Mouse (Mus musculus) erythroid progenitor cell, adult 5-6 weeks (primary cell): ENCODE data around the gene Nrg3. TPM values are rescaled to one million over a fixed set of nuclear protein-coding genes. Genes with fewer than 3 reads are reported as not detected.

Experiments
- ATAC-seq: replicated peaks from 2 replicates; pipeline ENCODE4 v1.8.0; 2016; ENCODE audit warnings: moderate number of reproducible peaks, mild to moderate bottlenecking, moderate TSS enrichment, inconsistent platforms; ENCODE audit not compliant: poor library complexity, low FRiP score, severe bottlenecking
- total RNA-seq, 2 experiments: library from RNA; stranded (forward) in 1 of 2; stranded (reverse) in 1 of 2; fragments of 150-400 nt in 1 of 2; fragments of 186-747, 209-891 nt in 1 of 2; gene quantifications; 2 replicates each; pipeline versions ENCODE4 v1.2.3 to v1.2.4; 2015 to 2017; ENCODE audit warnings: low replicate concordance in 2 of 2

Gene Nrg3
- total RNA-seq, 2 experiments from 2014 or later, result not detected

GRCm38 (mm10) chr14:38700972-38701371, 771.9 kb downstream of the Nrg3 start:
- no peak for ATAC-seq

DNA sequence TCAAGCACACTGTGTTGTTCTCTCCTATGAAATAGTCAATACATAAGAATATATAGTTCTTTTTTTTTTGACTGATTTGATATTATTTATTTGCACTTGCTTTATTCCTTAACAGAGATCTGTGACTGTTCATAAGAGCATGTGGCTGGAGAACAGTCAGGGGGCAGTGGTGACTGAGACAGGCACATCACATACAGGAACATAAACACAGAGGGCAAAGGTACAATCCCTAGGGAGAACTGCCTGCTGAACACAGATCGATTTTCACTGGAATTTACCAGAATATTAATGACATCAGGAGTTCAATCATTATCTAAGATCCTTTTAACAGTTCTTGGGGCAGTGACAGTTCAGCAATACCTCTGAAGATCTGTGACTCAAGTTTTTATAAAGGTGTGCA, 812.9 kb downstream of the Nrg3 start:
- ATAC-seq, result no peak

GRCm38 (mm10) chr14:38637070-38637469, 835.8 kb downstream of the Nrg3 start:
- no peak for ATAC-seq

GRCm38 (mm10) chr14:38630114-38630513, 842.8 kb downstream of the Nrg3 start:
- no peak for ATAC-seq

- ATAC-seq, result no peak
Measured at GRCm38 (mm10) chr14:38629671-38630070, 843.2 kb downstream of the Nrg3 start.

DNA sequence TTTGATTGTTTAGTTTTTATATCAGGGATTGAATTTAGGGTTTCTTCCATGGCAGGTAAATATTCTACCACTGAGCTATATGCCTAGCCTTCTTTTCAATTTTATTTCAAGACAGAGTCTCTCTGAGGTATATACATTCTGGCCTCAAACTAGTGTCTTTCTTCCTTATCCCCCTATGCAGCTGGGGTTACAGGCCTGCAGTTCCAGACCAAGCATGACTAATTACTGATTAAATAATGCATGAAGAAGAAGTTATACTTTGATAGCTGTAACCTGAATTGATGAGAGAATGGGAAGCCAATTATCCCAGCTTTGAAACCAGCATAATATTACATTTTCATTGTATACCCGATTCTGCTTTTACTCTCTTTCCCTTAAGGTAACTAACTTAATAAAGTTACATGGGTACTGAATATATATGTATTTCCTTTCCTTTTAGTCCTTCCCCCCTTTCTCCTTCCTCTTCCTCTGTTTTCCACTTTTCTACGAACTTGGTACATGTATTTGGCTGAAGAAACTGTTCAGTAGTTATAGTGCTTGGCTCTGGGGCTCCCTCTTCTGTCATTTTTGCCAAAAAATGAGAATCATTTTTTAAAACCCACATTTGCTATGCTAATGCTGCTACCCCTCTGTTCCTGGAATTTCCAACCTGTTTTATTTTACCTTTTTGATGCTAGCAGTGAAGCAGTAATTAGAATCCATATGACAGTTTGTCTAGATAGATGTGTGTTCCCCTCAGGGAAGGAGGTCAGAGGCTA, 843.8 kb downstream of the Nrg3 start:
- ATAC-seq, result no peak

DNA sequence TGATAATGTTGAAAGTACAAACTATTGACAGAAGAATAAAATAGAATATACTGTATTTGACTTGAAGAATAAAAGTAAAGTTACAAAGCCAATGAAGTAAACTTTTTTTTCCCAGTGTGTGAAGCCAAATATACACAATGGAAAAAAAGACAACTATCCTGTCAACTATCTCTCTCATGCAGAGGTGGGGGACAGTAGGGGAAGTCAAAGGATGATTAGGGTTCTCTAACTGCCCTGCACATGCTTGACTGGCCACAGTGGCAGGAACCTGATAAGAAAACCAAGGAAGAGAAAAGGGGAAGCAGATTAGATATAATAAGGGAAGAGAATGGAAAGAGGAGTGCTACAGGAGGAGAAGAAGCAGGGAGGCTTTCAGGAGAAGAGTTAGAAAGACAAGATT, 855.9 kb downstream of the Nrg3 start:
- no peak for ATAC-seq

DNA sequence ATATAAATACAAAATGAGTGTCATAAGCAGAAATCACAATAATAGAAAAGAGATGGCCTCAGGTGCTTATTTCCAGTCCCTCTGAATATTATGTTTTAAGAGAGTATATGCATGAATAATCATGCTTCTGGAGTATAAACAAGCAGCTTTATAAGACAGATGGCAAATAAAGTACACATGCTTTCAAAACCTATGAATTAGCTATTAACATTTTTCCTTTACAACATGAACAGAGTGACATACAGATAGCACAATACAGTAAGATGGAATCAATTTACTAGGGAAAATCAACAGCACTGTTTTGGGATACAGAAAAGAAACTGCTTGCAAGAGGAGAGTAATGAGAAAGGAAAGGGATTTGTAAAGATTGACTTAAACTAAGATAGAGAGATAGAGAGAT, 875.2 kb downstream of the Nrg3 start:
- no peak for ATAC-seq

- ATAC-seq, result no peak
Measured at GRCm38 (mm10) chr14:38594297-38594696, 878.6 kb downstream of the Nrg3 start.

DNA sequence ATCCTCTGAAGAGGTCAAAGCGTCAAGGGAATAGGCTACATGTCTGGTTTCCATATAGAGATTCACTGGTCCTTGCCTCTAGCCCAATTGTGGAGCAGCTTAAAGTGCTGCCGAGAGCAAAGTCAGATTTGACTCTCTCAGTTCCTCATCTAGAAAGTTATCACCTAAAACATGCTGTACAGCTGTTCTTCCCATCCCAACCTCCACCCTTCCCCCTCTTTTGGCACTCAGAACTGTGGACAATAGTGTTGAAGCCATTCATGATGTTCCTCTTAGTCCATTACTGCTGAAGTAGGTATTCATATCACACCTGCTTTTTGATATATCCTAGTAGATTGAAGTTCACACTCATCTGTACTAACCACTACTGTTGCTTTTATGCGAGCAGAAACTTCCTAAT, 896.1 kb downstream of the Nrg3 start:
- ATAC-seq, result no peak

- ATAC-seq, result no peak
Measured at GRCm38 (mm10) chr14:38568184-38568583, 904.7 kb downstream of the Nrg3 start.

DNA sequence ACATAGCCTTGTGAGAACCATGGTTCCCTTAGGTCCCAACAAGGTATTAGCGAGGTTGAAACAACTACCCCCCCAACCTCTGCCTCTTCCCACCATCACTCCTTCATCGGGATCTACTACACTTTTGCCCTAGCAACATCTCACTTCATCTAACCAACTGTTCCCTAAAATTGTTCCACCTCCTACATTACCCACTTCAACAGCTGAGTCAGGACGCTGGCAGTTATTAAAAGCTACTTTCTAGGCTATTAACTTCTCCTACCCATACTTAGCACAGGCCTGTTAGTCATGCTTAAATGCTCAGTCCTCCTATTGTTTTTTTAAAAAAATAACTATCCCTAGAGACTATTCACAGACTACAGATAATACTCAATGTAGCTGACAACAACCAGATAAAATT, 906.7 kb downstream of the Nrg3 start:
- no peak for ATAC-seq

DNA sequence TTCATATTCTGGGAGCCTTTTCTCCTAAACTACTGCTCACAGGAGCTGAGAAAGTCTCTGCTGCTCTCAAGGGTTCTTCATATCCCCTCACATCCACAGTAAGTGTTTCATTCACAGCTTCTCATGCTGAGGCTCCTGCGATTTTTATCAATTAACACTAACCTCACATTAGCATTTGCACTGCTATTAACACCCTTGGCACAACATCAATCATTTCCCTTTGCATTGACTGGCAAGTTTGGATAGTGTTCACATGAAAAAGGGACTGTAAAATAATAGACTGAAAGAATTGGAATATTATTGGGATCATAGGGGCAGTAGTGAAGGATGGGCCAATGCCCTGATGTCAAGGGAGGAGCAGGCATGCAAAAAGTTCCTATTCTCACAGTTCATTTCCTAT, 918.3 kb downstream of the Nrg3 start:
- ATAC-seq, result no peak

- ATAC-seq, result no peak
Measured at GRCm38 (mm10) chr14:38547257-38547656, 925.6 kb downstream of the Nrg3 start.

DNA sequence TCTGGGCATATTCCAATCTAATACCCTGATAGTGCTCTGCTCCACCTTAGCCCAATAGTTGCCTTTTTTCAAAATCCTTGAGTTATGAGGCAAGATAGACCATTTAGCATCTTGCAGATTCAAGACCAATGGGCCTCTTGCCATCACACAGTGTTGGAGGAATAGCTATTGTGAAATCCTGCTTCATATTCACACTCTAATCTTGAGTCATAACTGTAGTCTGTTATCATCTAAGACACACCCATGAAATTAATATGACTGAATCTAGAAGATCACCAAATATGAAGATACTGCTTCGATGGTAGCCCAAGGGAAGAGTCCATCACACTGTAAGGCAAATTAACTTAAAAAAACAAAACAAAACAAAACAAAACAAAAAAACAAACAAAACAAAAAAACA, 937.7 kb downstream of the Nrg3 start:
- no peak for ATAC-seq

GRCm38 (mm10) chr14:38533495-38533894, 939.4 kb downstream of the Nrg3 start:
- ATAC-seq, result no peak

DNA sequence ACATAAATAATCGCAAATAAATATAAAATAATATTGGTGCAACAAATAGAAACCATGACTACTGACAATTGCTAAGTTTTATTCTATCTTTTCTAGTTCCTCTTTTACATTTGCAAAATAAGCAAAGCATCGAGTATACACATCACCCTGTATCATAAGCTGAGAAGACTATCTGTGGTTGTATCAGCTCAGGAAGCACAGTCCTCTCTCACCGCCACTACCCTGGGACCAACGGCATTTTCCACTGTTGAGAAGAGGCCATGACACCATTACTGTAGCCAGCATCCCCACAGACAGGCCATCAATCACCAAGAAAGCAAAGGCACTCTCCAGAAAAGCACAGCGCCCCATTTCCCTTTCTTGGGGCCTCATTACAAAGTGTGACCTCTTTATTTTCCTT, 956.7 kb downstream of the Nrg3 start:
- no peak for ATAC-seq

DNA sequence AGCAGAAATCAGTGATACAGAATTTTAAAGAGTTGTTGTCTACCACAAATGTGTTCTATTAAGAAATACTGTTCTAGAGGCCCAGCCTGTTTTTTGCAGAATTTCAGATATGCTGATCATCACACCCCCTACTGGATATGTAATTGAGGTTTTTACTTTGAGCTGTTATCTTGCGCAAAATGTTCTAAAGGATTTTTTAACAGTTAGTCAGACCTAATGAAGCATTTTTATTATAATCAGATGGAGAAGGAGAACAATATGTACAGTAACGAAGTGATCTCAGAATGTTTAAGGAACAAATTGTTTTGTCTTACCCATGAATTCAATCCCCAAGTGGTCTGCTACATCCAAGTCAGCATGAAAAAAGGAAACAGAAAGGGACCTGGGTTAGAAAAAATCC, 963.9 kb downstream of the Nrg3 start:
- ATAC-seq, result no peak

DNA sequence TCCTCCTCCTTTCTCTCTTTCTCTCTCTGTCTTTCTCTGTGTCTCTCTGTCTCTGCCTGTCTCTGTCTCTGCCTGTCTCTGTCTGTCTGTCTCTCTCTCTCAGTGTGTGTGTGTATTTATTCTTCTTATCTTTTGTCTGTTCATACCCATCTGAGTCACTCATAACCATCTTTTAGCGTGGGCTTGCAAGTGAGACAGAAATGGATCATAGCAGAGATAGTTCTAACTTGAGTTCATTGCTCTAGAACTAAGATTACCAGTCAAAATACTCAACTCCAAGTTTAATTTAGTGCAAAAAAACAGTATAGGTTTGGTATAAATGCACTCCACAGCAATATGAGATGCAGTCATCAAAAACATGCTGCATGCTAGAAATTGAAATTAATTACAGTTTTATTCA, 977.9 kb downstream of the Nrg3 start:
- ATAC-seq, result no peak

GRCm38 (mm10) chr14:38447086-38447485, 1025.8 kb downstream of the Nrg3 start:
- ATAC-seq, result no peak

- ATAC-seq, result no peak
Measured at GRCm38 (mm10) chr14:38444788-38445187, 1028.1 kb downstream of the Nrg3 start.
